Mouse (Mus musculus) myocyte (in vitro differentiated cells): ENCODE measurements around the gene Kdm1a. TPM values are rescaled to one million over a fixed set of nuclear protein-coding genes. Genes with fewer than 3 reads are reported as not detected.

Experiments
- H3K27me3 ChIP-seq: one replicate; pipeline ENCODE4 v1.6.1; 2011; ENCODE audit not compliant: control insufficient read depth, insufficient read depth, insufficient read length
- H3K36me3 ChIP-seq: one replicate; pipeline ENCODE4 v1.6.1; 2011; ENCODE audit not compliant: control insufficient read depth, insufficient read depth
- H3K4me2 ChIP-seq: one replicate; pipeline ENCODE4 v1.6.1; 2011; ENCODE audit warnings: low read depth, control low read depth
- H3K4me3 ChIP-seq: one replicate; pipeline ENCODE4 v1.5.1; 2011; ENCODE audit warnings: mild to moderate bottlenecking, control low read depth, moderate library complexity
- H3K79me2 ChIP-seq: one replicate; pipeline ENCODE4 v1.6.1; 2011; ENCODE audit not compliant: control insufficient read depth, insufficient read depth
- H3ac ChIP-seq: one replicate; pipeline ENCODE4 v1.6.1; 2011; ENCODE audit not compliant: control insufficient read depth, insufficient read length
- CEBPB ChIP-seq: IDR thresholded peaks from 2 replicates; pipeline ENCODE4 v1.6.1; 2011; ENCODE audit warnings: mild to moderate bottlenecking, moderate library complexity; ENCODE audit not compliant: poor library complexity, insufficient read depth, severe bottlenecking
- E2F4 ChIP-seq: IDR thresholded peaks from one replicate; pipeline ENCODE4 v1.6.1; 2011; ENCODE audit warnings: mild to moderate bottlenecking, control low read depth, moderate library complexity; ENCODE audit not compliant: insufficient read depth
- MAX ChIP-seq: IDR thresholded peaks from one replicate; pipeline ENCODE4 v1.6.1; 2011; ENCODE audit warnings: low read depth, mild to moderate bottlenecking, control low read depth
- MYOD1 ChIP-seq, 3 experiments: IDR thresholded peaks; one replicate each; pipeline ENCODE4 v1.6.1; 2011; ENCODE audit warnings: control low read depth in 2 of 3, low read depth in 2 of 3, mild to moderate bottlenecking in 2 of 3, moderate library complexity in 1 of 3; ENCODE audit not compliant: insufficient read length in 2 of 3, control insufficient read depth in 1 of 3
- MYOG ChIP-seq, 3 experiments: IDR thresholded peaks; one replicate each; pipeline ENCODE4 v1.6.1; 2011; ENCODE audit warnings: control low read depth in 2 of 3, low read depth in 2 of 3, mild to moderate bottlenecking in 2 of 3; ENCODE audit not compliant: insufficient read length in 2 of 3, control insufficient read depth in 1 of 3, insufficient read depth in 1 of 3
- POLR2A ChIP-seq: IDR thresholded peaks from one replicate; pipeline ENCODE4 v1.6.1; 2011; ENCODE audit warnings: low read depth, mild to moderate bottlenecking, control low read depth, moderate library complexity; ENCODE audit not compliant: insufficient read length
- POLR2AphosphoS2 ChIP-seq: IDR thresholded peaks from one replicate; pipeline ENCODE4 v1.6.1; 2011; ENCODE audit warnings: low read depth, control low read depth; ENCODE audit not compliant: insufficient read length
- REST ChIP-seq: IDR thresholded peaks from one replicate; pipeline ENCODE4 v1.6.1; 2011; ENCODE audit warnings: mild to moderate bottlenecking, control low read depth, moderate library complexity; ENCODE audit not compliant: insufficient read depth, insufficient read length
- SRF ChIP-seq: IDR thresholded peaks from one replicate; pipeline ENCODE4 v1.6.1; 2011; ENCODE audit warnings: low read depth; ENCODE audit not compliant: control insufficient read depth, insufficient read length
- TCF12 ChIP-seq: IDR thresholded peaks from one replicate; pipeline ENCODE4 v1.6.1; 2011; ENCODE audit warnings: mild to moderate bottlenecking, control low read depth; ENCODE audit not compliant: poor library complexity, insufficient read depth, severe bottlenecking
- TCF3 ChIP-seq: IDR thresholded peaks from one replicate; pipeline ENCODE4 v1.6.1; 2011; ENCODE audit warnings: low read depth, control low read depth; ENCODE audit not compliant: insufficient read length
- USF1 ChIP-seq: IDR thresholded peaks from one replicate; pipeline ENCODE4 v1.6.1; 2011; ENCODE audit warnings: low read depth, mild to moderate bottlenecking, control low read depth, moderate library complexity
- polyA plus RNA-seq: library from polyadenylated mRNA; unstranded; fragments of >200 nt; fragmentation: generic; extraction: Trizol; gene quantifications from one replicate; pipeline ENCODE4 v1.2.1, GENCODE M21; 2012; ENCODE audit warnings: missing spikeins

Gene Kdm1a
- polyA plus RNA-seq, 1 experiment = 52.8 TPM

GRCm38 (mm10) chr4:136511708-136512107, 90.8 kb downstream of the Kdm1a start:
- Histone ChIP-seq H3K27me3 (no peaks in the 10 kb centered on the region), H3ac (no peak overlapping the region), H3K4me2 (peak overlapping the region; percentile 22), H3K36me3 (no peaks in the 10 kb centered on the region), H3K79me2 (peaks cover 99% of the 10 kb centered on the region), H3K4me3 (no peak overlapping the region)
- no peak for TF ChIP-seq CEBPB
- no peak for TF ChIP-seq USF1
- no peak for TF ChIP-seq POLR2A
- TF ChIP-seq TCF12 = no peak
- no peak for TF ChIP-seq REST
- TF ChIP-seq MYOG (IDR thresholded peaks at IDR 0.05; ENCODE audit: control insufficient read depth in 1 of 3, insufficient read depth in 1 of 3, insufficient read length in 2 of 3, low read depth in 2 of 3) = no peak
- TF ChIP-seq E2F4 = no peak
- no peak for TF ChIP-seq TCF3
- no peak for TF ChIP-seq SRF
- no peak for TF ChIP-seq POLR2AphosphoS2
- TF ChIP-seq MAX = no peak
- TF ChIP-seq MYOD1 (IDR thresholded peaks at IDR 0.05; ENCODE audit: control insufficient read depth in 1 of 3, insufficient read length in 2 of 3, low read depth in 2 of 3) = no peak

GRCm38 (mm10) chr4:136509857-136510256, 92.7 kb downstream of the Kdm1a start:
- peaks cover 98% of the 10 kb centered on the region for H3K79me2 ChIP-seq
- no peak for TF ChIP-seq MAX
- no peak for TF ChIP-seq E2F4
- no peak for TF ChIP-seq USF1
- TF ChIP-seq POLR2AphosphoS2 = no peak
- no peak for TF ChIP-seq SRF
- no peak for TF ChIP-seq MYOD1 (IDR thresholded peaks at IDR 0.05; ENCODE audit: control insufficient read depth in 1 of 3, insufficient read length in 2 of 3, low read depth in 2 of 3)
- TF ChIP-seq TCF3 = no peak
- TF ChIP-seq TCF12 = no peak
- no peak for TF ChIP-seq CEBPB
- TF ChIP-seq POLR2A = no peak
- no peak for TF ChIP-seq MYOG (IDR thresholded peaks at IDR 0.05; ENCODE audit: control insufficient read depth in 1 of 3, insufficient read depth in 1 of 3, insufficient read length in 2 of 3, low read depth in 2 of 3)
- TF ChIP-seq REST = no peak
- no peak overlapping the region for H3K4me2 ChIP-seq
- H3K27me3 ChIP-seq = no peaks in the 10 kb centered on the region
- H3K36me3 ChIP-seq = no peaks in the 10 kb centered on the region
- no peak overlapping the region for H3K4me3 ChIP-seq
- no peak overlapping the region for H3ac ChIP-seq

GRCm38 (mm10) chr4:136505426-136506215, 96.9 kb downstream of the Kdm1a start:
- no peak overlapping the region for H3K4me3 ChIP-seq
- H3K4me2 ChIP-seq = no peak overlapping the region
- peaks cover 96% of the 10 kb centered on the region for H3K79me2 ChIP-seq
- no peaks in the 10 kb centered on the region for H3K36me3 ChIP-seq
- TF ChIP-seq POLR2A (no peak), TCF12 (no peak), E2F4 (no peak), USF1 (no peak), SRF (no peak), REST (no peak), POLR2AphosphoS2 (no peak), MYOD1 (IDR thresholded peaks at IDR 0.05; ENCODE audit: control insufficient read depth in 1 of 3, insufficient read length in 2 of 3, low read depth in 2 of 3) (no peak), MYOG (IDR thresholded peaks at IDR 0.05; ENCODE audit: control insufficient read depth in 1 of 3, insufficient read depth in 1 of 3, insufficient read length in 2 of 3, low read depth in 2 of 3) (no peak), MAX (no peak), TCF3 (no peak), CEBPB (no peak)
- H3ac ChIP-seq = no peak overlapping the region
- no peaks in the 10 kb centered on the region for H3K27me3 ChIP-seq

Other genes with a start within 250 kb of the Kdm1a start
- gene Htr1d, start 179.2 kb downstream of the Kdm1a start, polyA plus RNA-seq = 0.11 TPM
- gene 6030445D17Rik, start 140.5 kb downstream of the Kdm1a start, polyA plus RNA-seq = 0.46 TPM
- 12.5 TPM for gene Luzp1, start 133.0 kb downstream of the Kdm1a start, polyA plus RNA-seq
- not detected for gene Tex46, start 7.7 kb upstream of the Kdm1a start, polyA plus RNA-seq
- not detected for gene Lactbl1, start 19.9 kb upstream of the Kdm1a start, polyA plus RNA-seq
- 21.7 TPM for gene Ephb2, start 233.3 kb upstream of the Kdm1a start, polyA plus RNA-seq